Mouse (Mus musculus) monocyte, adult 5-6 weeks (primary cell): Measurements from ENCODE around the gene Rreb1. TPM values are rescaled to one million over a fixed set of nuclear protein-coding genes. Genes with fewer than 3 reads are reported as not detected.

Experiments
- ATAC-seq: fragments of 153-309, 156-312 bp; replicated peaks from 2 replicates; pipeline ENCODE4 v1.8.0; 2017; ENCODE audit warnings: mild to moderate bottlenecking; ENCODE audit not compliant: low TSS enrichment, insufficient number of reproducible peaks, severe bottlenecking, poor library complexity, low FRiP score
- total RNA-seq: library from RNA; stranded (forward); fragments of 200-1000, 200-491, 200-594 nt; gene quantifications from 3 replicates; pipeline ENCODE4 v1.2.3, GENCODE M21; 2017

Rreb1 gene
- total RNA-seq, 1 experiment from 2014 or later, result 18.2 TPM

GRCm38 (mm10) chr13:37777351-37778146 lies 651 bp upstream of the Rreb1 start:
- no peak for ATAC-seq

DNA sequence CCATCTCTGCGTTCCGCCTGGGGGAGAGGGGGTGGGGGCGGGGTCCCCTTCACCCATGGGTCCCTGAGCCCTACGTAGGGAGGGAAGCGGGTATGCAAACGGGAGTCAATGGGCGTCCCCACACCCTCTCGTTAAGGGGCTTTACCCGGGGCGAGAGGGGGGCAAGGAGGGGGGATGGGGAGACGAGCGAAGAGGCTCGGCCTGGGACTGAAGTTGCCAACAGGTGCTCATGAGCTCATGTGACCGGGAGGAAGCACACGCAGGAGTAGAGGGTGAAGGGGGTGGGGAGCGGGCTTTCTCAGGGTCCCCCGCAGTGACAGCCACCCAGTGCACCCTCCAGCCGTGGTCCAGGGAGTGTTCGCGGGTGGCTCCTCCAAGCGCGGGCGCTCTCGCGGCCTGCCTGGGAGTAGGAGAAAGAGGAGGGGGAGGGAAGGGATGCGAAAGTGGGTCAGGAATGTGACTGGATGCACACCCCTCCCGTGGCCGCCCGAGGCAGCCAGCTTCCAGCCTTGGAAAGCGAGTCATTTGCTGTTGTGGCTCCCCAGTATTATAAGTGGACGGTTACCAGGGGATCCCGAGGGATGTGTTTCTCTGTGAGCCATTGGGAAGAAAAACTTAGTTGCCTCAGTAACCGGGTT lies 513 bp downstream of the Rreb1 start:
- ATAC-seq, result 0 out of 2 replicates have a peak, but pooled peaks have one; percentile 10

DNA sequence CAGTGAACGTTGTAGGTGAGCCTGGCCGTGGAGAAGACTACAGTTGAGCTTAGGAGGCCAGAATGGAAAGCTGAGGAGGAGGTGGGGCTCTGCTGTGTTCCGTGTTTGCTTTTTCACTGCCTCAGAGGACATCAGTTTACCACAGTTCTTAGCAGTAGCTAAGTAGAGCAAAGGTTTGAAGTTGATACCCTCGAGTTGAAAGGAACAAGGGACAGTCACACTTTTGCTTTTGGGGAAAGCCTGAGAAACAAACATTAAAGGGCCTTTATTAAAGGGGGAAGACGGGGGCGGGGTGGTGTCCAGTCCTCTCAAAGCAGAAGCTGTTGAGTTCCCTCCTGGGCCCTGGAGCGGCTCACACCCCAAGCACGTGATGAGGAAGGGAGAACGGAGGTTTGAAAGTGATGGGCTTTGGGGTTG lies 1.1 kb downstream of the Rreb1 start:
- ATAC-seq, result peak; percentile 75

GRCm38 (mm10) chr13:37781557-37781956 lies 3.4 kb downstream of the Rreb1 start:
- ATAC-seq, result no peak

DNA sequence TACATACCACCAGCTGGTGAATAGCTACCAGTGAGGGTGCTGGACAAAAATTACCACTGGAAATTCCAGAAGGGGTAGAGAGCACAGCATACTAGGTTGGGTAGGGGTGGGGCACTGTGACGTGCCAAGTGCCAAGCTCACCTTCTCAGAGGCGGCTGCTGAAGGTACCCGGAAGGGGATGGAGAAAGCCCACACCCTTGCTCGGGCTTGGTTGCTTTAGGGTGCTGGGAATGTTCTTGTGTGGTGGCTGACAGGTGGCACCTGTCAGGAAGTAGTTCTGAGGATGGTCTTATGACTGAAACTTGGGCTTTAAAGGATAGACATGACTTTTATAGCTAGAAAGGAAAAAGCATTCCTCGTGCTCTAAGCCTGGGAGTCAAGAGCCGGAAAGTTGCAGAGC lies 3.9 kb downstream of the Rreb1 start:
- ATAC-seq, result no peak

GRCm38 (mm10) chr13:37783676-37784075 lies 5.5 kb downstream of the Rreb1 start:
- ATAC-seq, result no peak

DNA sequence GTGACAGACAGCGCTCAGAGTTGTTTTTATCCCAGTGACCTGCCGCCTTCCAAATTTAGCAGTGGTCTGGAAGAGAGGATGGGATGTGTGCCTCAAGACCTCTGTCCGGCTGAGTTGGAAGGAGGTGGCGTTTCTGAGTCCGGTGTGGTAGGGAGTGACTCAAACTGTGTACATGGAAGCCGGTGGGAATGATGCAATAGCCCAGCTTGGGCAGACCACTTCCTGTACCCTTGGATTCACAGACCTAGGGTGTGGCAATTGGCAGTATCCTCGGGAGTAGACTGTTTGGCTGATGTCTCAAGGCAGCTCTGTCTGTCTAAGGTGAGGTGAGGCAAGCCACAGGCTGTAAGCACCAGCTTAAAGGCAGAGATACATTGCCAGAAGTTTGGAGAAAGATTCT lies 6.0 kb downstream of the Rreb1 start:
- ATAC-seq, result no peak; the same call in 1 of the 2 replicates

DNA sequence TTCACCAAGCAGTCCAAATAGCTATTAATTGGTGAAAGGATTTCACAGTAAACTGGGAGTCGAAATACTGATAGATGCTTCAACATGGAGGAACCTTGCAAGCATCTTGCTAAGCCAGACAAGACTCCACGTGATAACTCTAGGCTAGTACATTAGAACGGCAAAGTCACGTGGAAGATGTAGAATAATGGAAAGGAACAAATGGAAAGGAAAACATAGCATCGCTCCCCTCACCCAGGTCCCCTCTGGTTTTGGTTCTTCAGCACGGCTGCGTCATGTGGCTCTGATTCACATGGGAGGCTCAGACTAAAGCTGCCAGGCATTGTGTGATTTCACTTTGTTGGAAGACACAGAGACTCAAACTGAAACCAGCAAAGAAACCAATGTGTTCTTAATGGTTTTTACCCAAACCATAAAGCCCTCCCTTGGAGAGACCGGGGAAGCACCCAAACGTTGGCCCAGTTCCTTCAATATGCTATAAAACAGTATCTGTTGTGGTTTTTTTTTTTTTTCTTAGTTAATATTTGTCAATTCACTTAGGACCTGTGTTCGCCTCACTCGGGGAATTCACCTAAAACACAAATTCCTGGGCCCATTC lies 14.6 kb downstream of the Rreb1 start:
- no peak for ATAC-seq

GRCm38 (mm10) chr13:37798811-37799210 lies 20.6 kb downstream of the Rreb1 start:
- ATAC-seq, result no peak

GRCm38 (mm10) chr13:37799413-37799812 lies 21.2 kb downstream of the Rreb1 start:
- ATAC-seq, result no peak

DNA sequence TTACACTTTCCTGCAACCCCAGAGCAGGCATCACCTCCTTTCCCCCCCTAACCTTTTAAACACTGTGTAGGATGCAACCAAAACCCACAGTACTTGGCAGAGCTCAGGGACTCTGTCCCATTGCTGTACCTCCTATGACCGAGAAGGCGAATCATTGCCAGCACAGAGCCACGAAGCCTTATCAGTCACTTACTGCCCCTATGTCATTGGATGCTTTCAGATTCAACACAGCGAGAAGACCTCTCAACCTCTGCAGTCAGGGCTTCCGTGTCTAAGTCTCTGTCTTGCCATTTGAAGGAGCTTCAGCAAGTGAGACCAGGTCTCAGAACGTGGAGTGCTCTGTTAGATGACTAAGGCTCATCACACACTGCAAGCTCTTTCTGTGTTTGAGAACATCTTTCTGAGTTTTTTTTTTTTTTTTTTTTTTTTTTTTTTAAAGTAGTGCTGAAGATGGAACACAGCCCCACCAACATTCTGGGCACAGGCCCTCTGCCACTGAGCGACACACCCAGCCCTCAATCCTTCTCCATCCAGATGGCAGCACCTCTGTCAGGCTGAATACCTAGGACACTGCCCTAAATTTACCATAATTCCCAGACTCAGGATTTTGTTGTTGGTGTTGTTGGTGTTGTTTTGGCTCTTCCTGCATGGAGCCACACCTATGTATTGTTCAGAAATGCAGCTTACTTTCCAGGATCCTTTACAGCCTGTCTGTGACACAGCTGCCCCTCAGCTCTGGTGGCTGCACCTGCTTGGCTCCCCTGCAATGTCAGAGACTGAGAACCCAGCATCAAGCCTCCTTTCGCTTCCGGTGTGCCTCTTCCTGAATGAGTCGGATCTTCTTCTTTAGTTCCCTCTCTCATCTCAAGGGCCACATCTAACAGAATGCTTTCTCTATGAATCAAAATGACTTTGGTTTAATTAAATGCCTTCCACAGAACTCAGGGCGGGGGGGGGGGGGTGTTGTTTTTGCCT lies 23.2 kb downstream of the Rreb1 start:
- peak; percentile 56; the same call in 1 of the 2 replicates for ATAC-seq

DNA sequence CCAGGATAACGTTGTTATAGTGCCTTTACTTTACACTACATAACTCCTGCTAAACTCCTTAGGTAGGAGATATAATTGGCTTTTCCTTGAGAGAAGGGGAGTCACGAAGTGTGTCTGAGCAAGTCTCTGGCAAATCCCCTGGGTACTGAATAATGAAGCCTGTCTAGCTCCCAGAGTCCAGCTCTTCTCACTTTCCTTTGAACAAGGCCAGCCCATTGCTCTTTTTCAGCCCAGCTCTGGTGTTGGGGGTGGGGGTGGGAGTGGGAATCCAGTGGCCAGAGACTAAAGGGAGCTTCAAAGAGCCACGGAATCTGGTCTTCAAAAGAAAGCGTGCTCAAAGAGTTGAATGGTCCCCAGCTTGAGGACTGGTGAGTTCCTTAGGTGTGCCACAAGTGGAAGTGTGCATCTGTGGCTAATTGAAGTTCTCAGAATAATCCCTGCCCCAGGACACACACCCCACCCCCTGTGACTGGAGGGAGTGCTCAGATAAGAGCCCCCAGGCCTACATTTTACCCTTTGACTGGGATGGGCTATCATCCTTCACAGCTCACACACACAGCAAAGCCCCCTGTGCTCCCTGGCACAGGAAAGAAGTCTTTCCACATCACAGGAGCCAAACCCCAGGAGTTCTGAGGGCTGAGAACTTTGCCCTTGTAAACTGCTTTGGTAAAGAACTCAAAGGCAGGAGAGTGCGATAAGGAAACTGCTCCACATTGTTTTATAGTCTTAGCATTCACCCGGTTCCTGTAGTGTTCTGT lies 24.2 kb downstream of the Rreb1 start:
- no peak for ATAC-seq

DNA sequence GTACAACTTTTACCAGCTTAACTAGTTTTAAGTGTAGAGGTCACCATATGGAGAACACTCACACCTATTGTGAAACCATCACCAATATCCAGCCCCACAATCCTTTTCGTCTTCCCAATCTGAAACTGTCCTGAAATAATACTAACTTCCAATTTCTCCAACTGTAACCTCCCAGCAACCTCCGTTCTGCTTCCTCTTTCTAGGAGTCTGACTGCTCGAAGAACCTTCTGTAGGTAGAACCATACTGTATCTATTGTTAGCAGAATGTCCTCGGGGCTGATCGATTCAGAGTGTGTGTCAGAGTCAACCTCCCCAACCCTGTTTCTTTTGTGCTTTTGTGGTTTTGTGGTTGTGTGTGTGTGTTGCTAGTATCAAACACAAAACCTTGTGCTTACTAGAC lies 25.0 kb downstream of the Rreb1 start:
- ATAC-seq, result no peak

DNA sequence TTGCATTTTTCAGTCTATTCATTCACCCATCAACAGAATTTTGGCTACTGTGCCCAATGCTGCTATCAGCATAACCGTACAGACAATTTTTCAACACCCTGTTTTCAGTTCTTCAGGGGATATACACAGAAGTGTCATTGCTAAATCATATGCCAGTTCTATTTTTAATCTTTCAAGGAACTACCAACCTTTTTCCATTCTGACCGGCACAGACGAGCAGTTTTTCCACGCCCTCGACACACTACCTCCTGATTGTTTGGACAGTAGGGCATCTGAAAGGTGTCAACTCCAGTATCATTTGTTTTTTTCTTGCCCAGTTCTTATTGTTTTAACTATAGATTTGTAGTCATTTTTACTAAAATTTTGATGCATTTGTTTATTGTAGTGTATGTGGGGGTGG lies 25.8 kb downstream of the Rreb1 start:
- ATAC-seq, result no peak

GRCm38 (mm10) chr13:37815001-37815400 lies 36.8 kb downstream of the Rreb1 start:
- no peak for ATAC-seq

GRCm38 (mm10) chr13:37816736-37817135 lies 38.5 kb downstream of the Rreb1 start:
- no peak for ATAC-seq

- no peak for ATAC-seq
Measured at GRCm38 (mm10) chr13:37821413-37821812, 43.2 kb downstream of the Rreb1 start.

DNA sequence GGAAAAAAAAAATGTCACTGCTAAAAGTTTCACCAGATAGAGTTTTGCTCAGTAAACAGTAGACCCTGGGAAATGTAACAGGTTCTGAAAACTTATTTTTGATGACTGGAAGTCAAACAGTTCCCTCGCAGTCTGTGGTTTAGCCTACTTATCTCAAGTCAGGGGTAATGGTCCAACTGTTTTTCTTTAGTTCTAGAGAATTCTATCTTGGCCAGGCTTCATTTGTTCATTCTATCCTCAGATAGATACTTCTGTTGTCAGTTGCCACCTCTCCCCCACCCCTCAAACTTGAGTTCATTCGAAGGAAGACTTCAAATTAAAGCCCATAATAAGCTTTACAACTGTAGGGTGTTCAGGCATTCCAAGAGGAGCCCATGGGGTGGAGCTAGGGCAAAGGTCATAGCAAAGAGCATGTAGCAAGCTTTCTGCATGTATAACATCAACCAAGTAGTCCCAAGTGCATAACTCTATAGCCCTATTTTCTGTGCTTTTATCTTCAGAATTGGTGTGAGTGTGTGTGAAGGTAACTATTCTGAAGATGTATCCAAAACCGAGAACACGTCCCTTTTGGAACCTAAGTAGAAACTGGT lies 46.2 kb downstream of the Rreb1 start:
- ATAC-seq, result no peak
